Mouse (Mus musculus) testis, adult 2 months (tissue): Measurements from ENCODE around the gene St13.

Source experiments
- CTCF ChIP-seq: fragments of 200-500 bp; IDR thresholded peaks from 2 replicates; pipeline ENCODE4 v1.5.1; 2012; ENCODE audit warnings: low read depth, mild to moderate bottlenecking, inconsistent platforms, low read length, moderate library complexity; ENCODE audit not compliant: control insufficient read depth, insufficient read depth, insufficient replicate concordance
- POLR2A ChIP-seq: fragments of 200-500 bp; IDR thresholded peaks from 2 replicates; pipeline ENCODE4 v1.6.1; 2012; ENCODE audit warnings: low read depth, mild to moderate bottlenecking, inconsistent platforms, low read length, moderate library complexity; ENCODE audit not compliant: control insufficient read depth

DNA sequence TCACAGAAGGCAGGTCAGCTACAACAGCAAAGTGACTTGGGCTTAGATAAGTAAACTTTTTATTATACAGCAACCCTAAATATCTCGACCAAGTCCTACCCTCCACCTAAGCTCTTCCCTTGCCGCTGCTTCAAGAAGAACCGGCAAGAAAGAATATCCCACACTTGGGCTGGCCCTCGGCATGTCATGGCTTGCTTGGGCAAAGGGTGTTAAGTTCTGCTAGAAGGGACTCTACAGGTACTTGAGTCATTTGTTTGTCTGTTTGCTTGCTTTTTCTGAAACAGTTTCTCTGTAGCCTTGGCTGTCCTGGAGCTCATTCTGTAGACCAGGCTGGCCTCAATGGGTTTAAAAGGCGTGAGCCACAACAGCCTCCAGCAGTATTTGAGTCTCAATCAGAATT, 42.9 kb downstream of the St13 start:
- no peak for TF ChIP-seq CTCF
- no peak for TF ChIP-seq POLR2A
